8 mouse cellular contexts compared by ENCODE assay signal in the genomic region with DNA sequence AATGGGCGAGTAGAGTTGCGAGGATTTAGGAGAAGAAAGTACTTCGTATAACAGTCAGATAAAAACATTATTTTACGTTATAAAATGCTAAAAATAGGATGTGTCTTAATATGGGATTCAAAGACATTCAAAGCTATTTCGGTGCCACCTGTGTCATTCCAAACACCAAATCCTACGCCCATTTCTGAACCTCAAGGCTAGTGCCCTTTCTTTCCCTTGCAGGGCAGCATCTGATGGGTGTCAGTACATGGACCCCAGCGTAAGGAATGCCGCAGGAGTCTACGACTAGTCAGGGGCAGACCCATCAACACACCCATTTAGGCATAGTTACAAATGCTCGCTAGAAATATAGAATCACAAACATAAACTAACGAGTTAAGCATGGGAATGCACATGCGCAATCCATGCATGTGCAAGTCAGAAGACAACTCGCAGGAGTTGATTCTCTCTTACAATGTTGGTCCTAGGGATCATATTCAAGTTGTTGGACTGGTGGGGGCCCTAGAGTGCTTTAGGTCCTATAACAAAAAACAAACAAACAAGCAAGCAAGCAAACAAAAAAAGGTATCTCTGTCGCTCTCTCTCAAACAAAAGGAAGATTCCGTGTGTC.
DNase-seq lines count a peak whose midpoint lies in the region; ATAC-seq and TF ChIP-seq lines count a peak whose summit lies in the region.
"Had no signal": no experiment of that assay in that cellular context is flagged by ENCODE, and none has a peak within 500 bp of the region (broad histone marks: within the 10 kb centered on the region; RNA-seq: fewer than 3 reads in every experiment).

No protein-coding gene starts in this region.

- 35% methylated on average over 15 of the region's 15 CpGs for WGBS in embryonic facial prominence, embryonic 12.5 days
- WGBS in hindbrain, embryonic 10.5 days: 31% methylated on average over 15 of the region's 15 CpGs

- no peak for TF ChIP-seq POLR2A in myocyte (IDR thresholded peaks at IDR 0.05; ENCODE audit: insufficient read length, low read depth)

- peak overlapping the region; percentile 17 for H3K4me3 ChIP-seq in layer of hippocampus, adult 2 months
- 0 out of 2 replicates have a peak overlapping the region, but pooled peaks have one; percentile 46 for H3K4me3 ChIP-seq in embryonic facial prominence, embryonic 12.5 days
- H3K4me3 ChIP-seq in hindbrain, embryonic 10.5 days: peak overlapping the region; percentile 55
- H3K4me3 ChIP-seq in myocyte: peak overlapping the region; percentile 25

- no peaks in the 10 kb centered on the region for H3K27me3 ChIP-seq in embryonic facial prominence, embryonic 12.5 days
- no peaks in the 10 kb centered on the region for H3K27me3 ChIP-seq in hindbrain, embryonic 10.5 days (ENCODE audit: insufficient read depth, poor library complexity, severe bottlenecking)
- no peaks in the 10 kb centered on the region for H3K27me3 ChIP-seq in myocyte (ENCODE audit: control insufficient read depth, insufficient read depth, insufficient read length)
- H3K27me3 ChIP-seq: Patski had no signal

- H3K36me3 ChIP-seq in embryonic facial prominence, embryonic 12.5 days: no peaks in the 10 kb centered on the region
- no peaks in the 10 kb centered on the region for H3K36me3 ChIP-seq in hindbrain, embryonic 10.5 days
- no peaks in the 10 kb centered on the region for H3K36me3 ChIP-seq in myocyte (ENCODE audit: control insufficient read depth, insufficient read depth)

- H3K9ac ChIP-seq in embryonic facial prominence, embryonic 12.5 days: no peak overlapping the region

- peak overlapping the region; percentile 61; the same call in 1 of the 2 replicates for H3K27ac ChIP-seq in layer of hippocampus, adult 2 months
- H3K27ac ChIP-seq in embryonic facial prominence, embryonic 12.5 days: no peak overlapping the region
- H3K27ac ChIP-seq in hindbrain, embryonic 10.5 days: peak overlapping the region; percentile 89

- no peaks in the 10 kb centered on the region for H3K79me2 ChIP-seq in myocyte (ENCODE audit: control insufficient read depth, insufficient read depth)

- ATAC-seq in embryonic facial prominence, embryonic 12.5 days (ENCODE audit: insufficient number of reproducible peaks, insufficient read depth, low FRiP score, low TSS enrichment): no peak
- no peak for ATAC-seq in CD4-positive, CD25-positive, alpha-beta regulatory T cell, adult 4 months

- no peaks in the 10 kb centered on the region for H3K9me3 ChIP-seq in embryonic facial prominence, embryonic 12.5 days
- H3K9me3 ChIP-seq in hindbrain, embryonic 10.5 days: no peaks in the 10 kb centered on the region

- H3K4me1 ChIP-seq in embryonic facial prominence, embryonic 12.5 days: no peaks in the 10 kb centered on the region
- H3K4me1 ChIP-seq in hindbrain, embryonic 10.5 days (replicated peaks): peaks cover 37% of the 10 kb centered on the region

- DNase-seq in layer of hippocampus, adult 2 months (ENCODE audit: low spot score in 2 of 2): no peak
- DNase-seq in layer of hippocampus, adult 18-20 months (ENCODE audit: low spot score in 2 of 2): no peak
- DNase-seq in hindbrain, embryonic 10.5 days (ENCODE audit: low spot score): no peak
- no peak for DNase-seq in urinary bladder, postnatal 10 days (ENCODE audit: low spot score)

- no peak for TF ChIP-seq CTCF in layer of hippocampus, adult 2 months (conservative IDR thresholded peaks at IDR 0.05)

- H3K4me2 ChIP-seq in embryonic facial prominence, embryonic 12.5 days (replicated peaks): peak overlapping the region; percentile 35
- H3K4me2 ChIP-seq in myocyte (ENCODE audit: low read depth): peak overlapping the region; percentile 74

- no peak overlapping the region for H3ac ChIP-seq in myocyte (ENCODE audit: control insufficient read depth, insufficient read length)

TF ChIP-seq in myocyte, 11 proteins besides CTCF, POLR2A, EP300 and RAD21:
- TF ChIP-seq E2F4 (IDR thresholded peaks at IDR 0.05; ENCODE audit: insufficient read depth) (no peak), POLR2AphosphoS2 (IDR thresholded peaks at IDR 0.05; ENCODE audit: insufficient read length, low read depth) (no peak), USF1 (IDR thresholded peaks at IDR 0.05; ENCODE audit: low read depth) (no peak), TCF3 (IDR thresholded peaks at IDR 0.05; ENCODE audit: insufficient read length, low read depth) (no peak), MAX (IDR thresholded peaks at IDR 0.05; ENCODE audit: low read depth) (no peak), MYOG (IDR thresholded peaks at IDR 0.05; ENCODE audit: control insufficient read depth in 1 of 3, insufficient read depth in 1 of 3, insufficient read length in 2 of 3, low read depth in 2 of 3) (no peak), MYOD1 (IDR thresholded peaks at IDR 0.05; ENCODE audit: control insufficient read depth in 1 of 3, insufficient read length in 2 of 3, low read depth in 2 of 3) (no peak), CEBPB (IDR thresholded peaks at IDR 0.05; ENCODE audit: insufficient read depth, poor library complexity, severe bottlenecking) (no peak), SRF (IDR thresholded peaks at IDR 0.05; ENCODE audit: control insufficient read depth, insufficient read length, low read depth) (no peak), REST (IDR thresholded peaks at IDR 0.05; ENCODE audit: insufficient read depth, insufficient read length) (no peak), TCF12 (IDR thresholded peaks at IDR 0.05; ENCODE audit: insufficient read depth, poor library complexity, severe bottlenecking) (no peak)
